Comparison of ENCODE assay signal across 19 mouse cellular contexts in the genomic region with DNA sequence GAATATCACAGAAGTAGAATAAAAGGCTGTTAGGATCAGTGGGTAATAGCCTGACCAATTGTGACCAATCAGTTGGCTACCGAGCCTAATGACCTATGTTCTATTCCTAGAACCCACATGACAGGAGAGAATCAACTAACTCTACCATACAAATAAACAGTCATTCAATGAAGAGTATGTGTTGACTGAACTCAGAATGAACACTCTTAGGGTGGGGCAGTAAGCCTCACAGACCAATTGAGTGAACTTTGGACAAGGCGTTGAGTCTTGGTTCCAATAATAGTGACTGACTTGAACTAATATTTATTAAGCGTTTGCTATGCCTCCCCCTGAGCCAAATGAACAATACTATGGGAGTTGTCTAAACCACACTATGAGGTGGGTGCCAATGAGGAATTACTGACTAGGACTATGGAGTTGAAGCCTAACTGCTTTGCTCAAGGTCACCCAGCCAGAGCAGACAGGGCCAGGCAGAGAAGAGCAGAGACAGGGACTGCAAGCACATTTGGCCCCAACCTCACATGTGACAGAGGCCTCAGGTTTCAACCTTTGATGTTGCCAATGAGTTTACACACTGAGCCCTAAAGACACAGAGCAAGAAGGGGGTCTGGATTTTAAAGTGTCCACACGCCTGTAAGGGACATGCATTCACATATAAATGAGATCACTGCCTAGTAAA. TPM values are rescaled to one million over a fixed set of nuclear protein-coding genes. Genes with fewer than 3 reads are reported as not detected.
DNase-seq lines count a peak whose midpoint lies in the region; ATAC-seq and TF ChIP-seq lines count a peak whose summit lies in the region.
"Had no signal": no experiment of that assay in that cellular context is flagged by ENCODE, and none has a peak within 500 bp of the region (broad histone marks: within the 10 kb centered on the region; RNA-seq: fewer than 3 reads in every experiment).

No protein-coding gene starts in this region.

- H3K27ac ChIP-seq in liver, adult 2 months (replicated peaks; ENCODE audit: insufficient read depth, low read depth, low read length), result peak overlapping the region; percentile 59
- peak overlapping the region; percentile 77 for H3K27ac ChIP-seq in intestine, postnatal 0 days (ENCODE audit: low read depth, low read length)
- H3K27ac ChIP-seq in forebrain, embryonic 10.5 days, result no peak overlapping the region
- H3K27ac ChIP-seq: forebrain, embryonic 15.5 days; limb, embryonic 15.5 days; midbrain, embryonic 10.5 days had no signal

- H3K36me3 ChIP-seq in liver, adult 2 months (ENCODE audit: control insufficient read depth, insufficient read depth, low read length), result no peaks in the 10 kb centered on the region
- no peaks in the 10 kb centered on the region for H3K36me3 ChIP-seq in intestine, postnatal 0 days (ENCODE audit: control insufficient read depth, insufficient read depth)
- H3K36me3 ChIP-seq in forebrain, embryonic 10.5 days (replicated peaks), result no peaks in the 10 kb centered on the region
- H3K36me3 ChIP-seq: forebrain, embryonic 15.5 days; limb, embryonic 15.5 days; midbrain, embryonic 10.5 days had no signal

- peak; percentile 86 for ATAC-seq in intestine, postnatal 0 days
- ATAC-seq: forebrain, embryonic 15.5 days had no signal

- H3K4me2 ChIP-seq in intestine, postnatal 0 days (replicated peaks; ENCODE audit: low read depth), result 0 out of 2 replicates have a peak overlapping the region, but pooled peaks have one; percentile 21
- H3K4me2 ChIP-seq: forebrain, embryonic 15.5 days; limb, embryonic 15.5 days had no signal

- H3K9me3 ChIP-seq in intestine, postnatal 0 days (ENCODE audit: control insufficient read depth), result no peaks in the 10 kb centered on the region
- H3K9me3 ChIP-seq in forebrain, embryonic 10.5 days, result no peaks in the 10 kb centered on the region
- H3K9me3 ChIP-seq: forebrain, embryonic 15.5 days; limb, embryonic 15.5 days; midbrain, embryonic 10.5 days had no signal

- no peak overlapping the region for H3K4me3 ChIP-seq in liver, adult 2 months (ENCODE audit: insufficient read depth, low read depth, low read length)
- no peak overlapping the region for H3K4me3 ChIP-seq in intestine, postnatal 0 days (ENCODE audit: low read depth, low read length)
- H3K4me3 ChIP-seq in forebrain, embryonic 10.5 days, result no peak overlapping the region
- H3K4me3 ChIP-seq: forebrain, embryonic 15.5 days; limb, embryonic 15.5 days; midbrain, embryonic 10.5 days had no signal

- TF ChIP-seq POLR2A in liver, adult 2 months (IDR thresholded peaks at IDR 0.05; ENCODE audit: extremely low read depth, insufficient read depth, low read length), result no peak

- WGBS in liver, adult 2 months, result 39% methylated on average over 4 of the region's 4 CpGs
- WGBS in intestine, postnatal 0 days, result 40% methylated on average over 4 of the region's 4 CpGs
- 90% methylated on average over 4 of the region's 4 CpGs for WGBS in forebrain, embryonic 10.5 days

- DNase-seq in cerebellum, adult 9-11 months, result peak; percentile 53
- no peak for DNase-seq in cerebellum, postnatal 4 days (ENCODE audit: low spot score in 2 of 2)
- DNase-seq in liver, adult 2 months (ENCODE audit: extremely low read depth, low read depth, low spot score), result peak; percentile 78
- DNase-seq in liver, result no peak
- DNase-seq in yolk sac, embryonic 10.5 days (ENCODE audit: low spot score), result peak; percentile 28
- DNase-seq in forebrain, embryonic 10.5 days (ENCODE audit: extremely low spot score, low spot score), result no peak
- no peak for DNase-seq in lung, postnatal 10 days
- DNase-seq: B cell, adult 2 months; cerebellum, adult 9-10 months; embryo, embryonic 11 days; kidney, adult 11 months; kidney, postnatal 10 days; lung, postnatal 36 days; retina, postnatal 1 day; spleen, adult 18-20 months had no signal

- H3K27me3 ChIP-seq in liver, adult 2 months (ENCODE audit: control insufficient read depth, insufficient read depth, low read length), result no peaks in the 10 kb centered on the region
- H3K27me3 ChIP-seq in intestine, postnatal 0 days (replicated peaks; ENCODE audit: control insufficient read depth, insufficient read depth, low read length), result no peaks in the 10 kb centered on the region
- H3K27me3 ChIP-seq in forebrain, embryonic 10.5 days (ENCODE audit: poor library complexity, severe bottlenecking), result no peaks in the 10 kb centered on the region
- H3K27me3 ChIP-seq: forebrain, embryonic 15.5 days; limb, embryonic 15.5 days had no signal

- H3K4me1 ChIP-seq in liver, adult 2 months (ENCODE audit: control insufficient read depth, insufficient read depth, low read length), result peaks cover 14% of the 10 kb centered on the region
- peaks cover 4% of the 10 kb centered on the region for H3K4me1 ChIP-seq in intestine, postnatal 0 days (replicated peaks; ENCODE audit: control insufficient read depth, insufficient read depth, low read length)
- H3K4me1 ChIP-seq in forebrain, embryonic 10.5 days, result peaks cover 21% of the 10 kb centered on the region

- no peak for TF ChIP-seq CTCF in liver, adult 2 months (IDR thresholded peaks at IDR 0.05; ENCODE audit: low read depth, low read length)
- no peak for TF ChIP-seq CTCF in intestine, postnatal 0 days (IDR thresholded peaks at IDR 0.05; ENCODE audit: low read depth)

- no peak overlapping the region for H3K9ac ChIP-seq in liver, adult 2 months (ENCODE audit: low read depth, low read length)
- no peak overlapping the region for H3K9ac ChIP-seq in intestine, postnatal 0 days (ENCODE audit: low read depth, low read length)
- H3K9ac ChIP-seq: forebrain, embryonic 15.5 days; limb, embryonic 15.5 days had no signal

- H3K79me2 ChIP-seq in liver, adult 2 months (ENCODE audit: control insufficient read depth, insufficient read depth, low read length), result no peaks in the 10 kb centered on the region

RNA-seq across cellular contexts. Expression of a gene that starts 7.2 kb away (rescaled TPM):
- 27.9 and 33.3 TPM in 2 replicates for total RNA-seq in liver, adult 2 months (2014; rRNA removed)
- polyA plus RNA-seq in liver, adult 2 months (2012; rRNA removed), result 5.5 and 5.7 TPM in 2 replicates
- polyA plus RNA-seq in intestine, postnatal 0 days (2015; fragmentation: Nextera tagmentation; extraction: Ambion mirVana), result 6.7 and 7.9 TPM in 2 replicates
- 15.9 and 17.5 TPM in 2 replicates for polyA plus RNA-seq in forebrain, embryonic 10.5 days (2016; fragmentation: Nextera tagmentation; extraction: Ambion mirVana)

Comparison
In these comparisons a context has a peak if more than half of its experiments do, and no peak if none do; other contexts are left out.
1. DNase-seq: peak in cerebellum, adult 9-11 months (single experiment), liver, adult 2 months (single experiment) and yolk sac, embryonic 10.5 days (single experiment); none in cerebellum, postnatal 4 days (0 of 2), liver (single experiment), forebrain, embryonic 10.5 days (single experiment) and lung, postnatal 10 days (single experiment).